Mouse (Mus musculus) liver, postnatal 0 days (tissue): ENCODE measurements around the gene Itga6. TPM values are rescaled to one million over a fixed set of nuclear protein-coding genes. Genes with fewer than 3 reads are reported as not detected.

ENCODE experiments used
- ATAC-seq: fragments of 200-750 bp; cut with Nextera tagmentation; 2 replicates; pipeline ENCODE4 v1.8.0; 2017; ENCODE audit warnings: mild to moderate bottlenecking, moderate library complexity
- DNase-seq: peaks from one replicate; pipeline ENCODE4 v3.0.0-alpha.2; 2016
- H3K27ac ChIP-seq: fragments of 300-500 bp; sonication (generic); 2 replicates; pipeline ENCODE4 v1.5.1; 2014; ENCODE audit warnings: antibody characterized with exemption, moderate library complexity, mild to moderate bottlenecking, low read depth
- H3K27me3 ChIP-seq: fragments of 300-500 bp; sonication (generic); 2 replicates; pipeline ENCODE4 v1.6.1; 2014; ENCODE audit warnings: low read length, control low read depth, mixed read lengths; ENCODE audit not compliant: insufficient read depth
- H3K36me3 ChIP-seq: fragments of 300-500 bp; sonication (generic); replicated peaks from 2 replicates; pipeline ENCODE4 v1.6.1; 2014; ENCODE audit warnings: mild to moderate bottlenecking, control low read depth, low read length, moderate library complexity, mixed read lengths; ENCODE audit not compliant: insufficient read depth
- H3K4me1 ChIP-seq: fragments of 300-500 bp; sonication (generic); 2 replicates; pipeline ENCODE4 v1.6.1; 2014; ENCODE audit warnings: antibody characterized with exemption, mild to moderate bottlenecking, control low read depth; ENCODE audit not compliant: insufficient read depth
- H3K4me2 ChIP-seq: fragments of 300-500 bp; sonication (generic); 2 replicates; pipeline ENCODE4 v1.6.1; 2014; ENCODE audit warnings: low read depth, mild to moderate bottlenecking, low read length, moderate library complexity, mixed read lengths
- H3K4me3 ChIP-seq: fragments of 300-500 bp; sonication (generic); 2 replicates; pipeline ENCODE4 v1.5.1; 2014; ENCODE audit warnings: low read depth, low read length
- H3K9ac ChIP-seq: fragments of 300-500 bp; sonication (generic); replicated peaks from 2 replicates; pipeline ENCODE4 v1.6.1; 2014; ENCODE audit warnings: mild to moderate bottlenecking, moderate library complexity
- H3K9me3 ChIP-seq: fragments of 300-500 bp; sonication (generic); 2 replicates; pipeline ENCODE4 v1.6.1; 2016; ENCODE audit warnings: mild to moderate bottlenecking, control low read depth, low read length, mixed read lengths
- CTCF ChIP-seq: sonication (generic); IDR thresholded peaks from 2 replicates; pipeline ENCODE4 v1.5.1; 2016; ENCODE audit warnings: antibody characterized with exemption, low read depth
- EP300 ChIP-seq: IDR thresholded peaks from 2 replicates; pipeline ENCODE4 v1.6.1; 2016; ENCODE audit warnings: antibody characterized with exemption, low read depth, mild to moderate bottlenecking
- WGBS: fragments of 180-500 bp; shearing (Covaris S2); extraction: QIAGEN DNeasy Blood & Tissue Kit; methylation state at CpG from one replicate; pipeline ENCODE4 v1.1.7; 2014; ENCODE audit not compliant: insufficient replicate concordance; 5-methylcytosine and 5-hydroxymethylcytosine counted together
- polyA plus RNA-seq: library from polyadenylated mRNA; unstranded; fragments of >200 nt; fragmentation: Nextera tagmentation; extraction: Ambion mirVana; gene quantifications from 2 replicates; pipeline ENCODE4 v1.2.1, GENCODE M21; 2015

Gene Itga6
- polyA plus RNA-seq, 1 experiment from 2014 or later: 7.5 TPM

DNA sequence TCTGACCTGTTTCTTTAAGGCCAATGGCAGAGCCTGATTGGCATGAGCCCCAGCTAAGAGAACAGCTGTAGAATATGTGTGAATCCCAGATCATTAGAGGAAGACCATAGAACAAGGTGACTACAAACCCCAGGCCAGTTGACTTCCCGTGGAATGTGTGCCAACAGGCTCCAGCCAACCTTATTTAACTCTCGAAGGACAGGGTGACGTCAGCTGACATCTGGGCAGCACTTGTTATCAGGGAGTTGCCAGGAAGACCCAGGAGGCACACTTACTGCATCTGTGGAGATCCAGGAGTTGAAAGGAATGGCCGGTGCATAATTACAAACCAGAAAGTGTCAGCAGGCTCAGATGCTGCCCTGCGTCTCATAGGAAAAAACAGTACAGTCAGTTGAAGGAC lies 16.6 kb upstream of the Itga6 start:
- no peaks in the 10 kb centered on the region for H3K4me1 ChIP-seq
- DNase-seq: no peak
- H3K4me2 ChIP-seq: no peak overlapping the region
- no peaks in the 10 kb centered on the region for H3K27me3 ChIP-seq
- H3K36me3 ChIP-seq: no peaks in the 10 kb centered on the region
- H3K9ac ChIP-seq: no peak overlapping the region
- no peak overlapping the region for H3K27ac ChIP-seq
- 53% methylated on average over 5 of the region's 5 CpGs for WGBS
- TF ChIP-seq CTCF (no peak), EP300 (no peak)
- no peaks in the 10 kb centered on the region for H3K9me3 ChIP-seq
- no peak overlapping the region for H3K4me3 ChIP-seq
- ATAC-seq: no peak

DNA sequence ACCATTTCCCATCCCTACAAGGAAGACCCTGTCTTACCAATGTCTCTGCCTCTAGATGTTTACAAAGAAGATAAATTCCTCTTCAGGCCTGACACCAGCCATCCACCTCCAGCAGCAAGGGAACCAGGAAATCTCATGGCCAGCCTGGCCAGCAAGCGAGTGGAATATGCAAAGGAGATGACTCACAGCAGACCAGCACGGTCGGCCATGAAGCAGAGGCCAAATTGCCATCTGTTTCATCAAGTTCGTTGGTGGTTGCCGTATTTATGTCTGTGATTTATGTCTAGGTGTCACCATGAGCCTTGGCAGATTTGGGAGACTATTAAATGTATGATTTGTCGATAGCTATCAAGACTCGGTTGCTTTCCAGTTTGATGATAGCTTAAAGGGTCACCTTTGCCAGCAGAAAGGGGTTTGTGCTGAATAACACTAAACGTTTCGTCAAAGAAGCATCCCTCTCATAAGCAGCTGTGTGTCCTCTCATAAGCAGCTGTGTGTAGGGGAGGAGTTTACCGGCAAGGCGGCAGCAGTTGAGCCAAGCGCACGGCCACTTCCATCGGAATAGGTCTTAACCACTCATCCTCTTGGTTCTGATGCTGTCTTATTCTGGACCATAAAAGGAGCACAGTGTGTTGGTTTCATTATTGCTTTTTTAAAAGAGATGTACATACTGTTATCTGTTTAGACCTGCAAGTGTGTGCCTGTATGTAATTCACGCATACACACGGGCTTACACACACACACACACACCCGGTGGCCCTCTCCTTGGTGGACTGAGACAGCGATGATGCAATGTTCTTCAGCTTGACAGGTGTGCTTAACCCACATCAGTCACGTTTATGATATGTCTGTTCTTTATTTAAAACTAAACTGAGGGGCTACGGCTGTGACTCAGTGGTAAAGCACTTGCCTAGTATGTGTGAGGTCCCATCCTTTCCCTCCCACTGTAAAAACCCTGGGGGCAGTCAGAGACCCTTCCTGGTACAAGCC lies 14.5 kb upstream of the Itga6 start:
- no peak for DNase-seq
- H3K9me3 ChIP-seq: no peaks in the 10 kb centered on the region
- TF ChIP-seq EP300 (no peak), CTCF (no peak)
- H3K9ac ChIP-seq: no peak overlapping the region
- H3K4me3 ChIP-seq: no peak overlapping the region
- ATAC-seq: no peak
- 76% methylated on average over 20 of the region's 20 CpGs for WGBS
- H3K27ac ChIP-seq: no peak overlapping the region
- H3K4me2 ChIP-seq: no peak overlapping the region
- H3K36me3 ChIP-seq: no peaks in the 10 kb centered on the region
- H3K4me1 ChIP-seq: no peaks in the 10 kb centered on the region
- no peaks in the 10 kb centered on the region for H3K27me3 ChIP-seq

DNA sequence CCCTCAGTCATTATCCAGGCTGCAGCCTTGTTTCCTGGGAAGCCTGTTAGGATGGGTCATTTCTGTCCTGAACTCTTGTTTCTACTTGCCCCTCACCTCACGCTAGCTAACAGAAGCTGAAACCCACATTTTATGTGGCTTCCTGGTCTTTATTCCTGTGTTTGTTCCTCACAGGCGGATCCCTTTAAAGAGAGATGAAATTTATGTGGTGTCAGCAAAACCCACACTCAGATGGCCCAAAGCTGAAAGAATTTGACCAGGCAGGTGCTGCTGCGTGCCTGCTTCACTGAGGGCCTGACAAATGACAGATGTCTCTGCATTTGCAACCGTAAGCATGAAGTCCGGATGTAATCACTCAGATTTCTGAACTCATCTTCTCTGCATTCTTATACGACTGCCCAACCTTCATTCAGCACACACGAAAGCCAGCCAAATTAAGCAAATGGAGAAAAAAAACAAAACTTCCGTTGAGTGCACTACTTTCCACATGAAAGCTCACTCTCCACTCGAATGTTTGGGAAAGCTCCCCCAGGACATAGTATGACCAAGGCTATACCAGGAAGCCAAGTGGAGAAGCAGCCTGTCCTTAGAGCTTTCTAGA lies 10.5 kb upstream of the Itga6 start:
- WGBS: 53% methylated on average over 9 of the region's 9 CpGs
- Histone ChIP-seq H3K36me3 (no peaks in the 10 kb centered on the region), H3K27ac (no peak overlapping the region), H3K4me2 (no peak overlapping the region), H3K27me3 (no peaks in the 10 kb centered on the region), H3K4me1 (no peaks in the 10 kb centered on the region), H3K9me3 (no peaks in the 10 kb centered on the region), H3K9ac (no peak overlapping the region), H3K4me3 (no peak overlapping the region)
- TF ChIP-seq CTCF (no peak), EP300 (no peak)
- ATAC-seq (no peak), DNase-seq (no peak)

DNA sequence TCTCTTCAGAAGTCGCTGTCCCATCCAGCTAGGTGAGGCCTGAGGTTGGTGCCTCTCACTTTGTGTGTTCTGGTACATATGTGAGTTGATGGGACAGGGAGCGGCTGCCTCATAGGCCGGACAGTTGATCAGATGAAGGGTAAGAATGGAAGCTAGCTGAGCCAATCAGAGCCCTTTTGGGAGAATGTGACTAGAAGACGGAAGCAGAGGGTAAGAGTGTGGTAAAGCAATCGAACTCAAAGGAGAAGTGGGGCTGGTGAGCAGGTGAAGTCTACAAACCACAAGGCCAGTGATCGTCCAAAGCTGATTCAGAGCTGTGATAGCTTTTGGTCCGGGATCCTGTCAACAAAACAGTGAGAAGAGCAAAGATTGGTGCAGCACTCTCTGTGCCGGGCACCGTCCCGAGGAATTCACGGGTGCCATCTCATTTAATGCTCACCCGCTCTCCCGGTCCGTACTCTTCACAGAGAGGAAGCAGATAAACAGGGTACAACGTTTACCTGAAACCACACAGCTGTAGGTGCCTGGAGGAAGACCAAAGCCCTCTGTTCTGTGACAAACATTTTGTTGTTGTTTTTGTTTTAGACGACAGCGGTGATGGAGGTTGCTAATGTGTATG lies 9.8 kb upstream of the Itga6 start:
- H3K9ac ChIP-seq: no peak overlapping the region
- no peak for TF ChIP-seq EP300
- H3K4me3 ChIP-seq: no peak overlapping the region; the same call in 1 of the 2 replicates
- DNase-seq: no peak
- H3K27ac ChIP-seq: no peak overlapping the region
- 55% methylated on average over 17 of the region's 17 CpGs for WGBS
- H3K36me3 ChIP-seq: no peaks in the 10 kb centered on the region
- H3K27me3 ChIP-seq: no peaks in the 10 kb centered on the region
- H3K4me2 ChIP-seq: no peak overlapping the region
- no peaks in the 10 kb centered on the region for H3K9me3 ChIP-seq
- no peak for ATAC-seq
- H3K4me1 ChIP-seq: no peaks in the 10 kb centered on the region

DNA sequence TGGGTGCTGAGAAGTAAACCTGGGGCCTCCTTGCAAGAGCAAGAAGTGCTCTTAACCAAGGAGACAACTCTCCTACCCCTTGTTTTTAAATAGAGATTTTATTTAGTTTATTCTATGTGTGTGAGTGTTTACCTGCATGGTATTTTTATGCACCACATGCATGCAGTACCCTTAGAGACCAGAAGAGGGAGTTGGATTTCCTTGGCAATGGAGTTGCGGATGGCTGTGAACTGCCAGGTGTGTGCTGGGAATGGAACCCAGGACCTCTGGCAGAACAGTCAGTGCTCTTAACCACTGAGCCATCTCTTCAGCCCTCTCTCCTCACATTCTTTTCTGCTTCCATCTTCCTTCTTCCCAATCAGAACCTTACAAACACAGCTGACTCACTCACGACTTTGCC lies 9.2 kb upstream of the Itga6 start:
- ATAC-seq (no peak), DNase-seq (no peak)
- no peaks in the 10 kb centered on the region for H3K27me3 ChIP-seq
- H3K4me1 ChIP-seq: no peaks in the 10 kb centered on the region
- H3K36me3 ChIP-seq: no peaks in the 10 kb centered on the region
- TF ChIP-seq EP300: no peak
- peak; percentile 50 for TF ChIP-seq CTCF
- no peak overlapping the region for H3K9ac ChIP-seq
- no peak overlapping the region for H3K4me3 ChIP-seq
- no peaks in the 10 kb centered on the region for H3K9me3 ChIP-seq
- no peak overlapping the region for H3K4me2 ChIP-seq
- no peak overlapping the region for H3K27ac ChIP-seq
- WGBS: 83% methylated on average over 2 of the region's 2 CpGs
